10 mouse cellular contexts compared by ENCODE assay signal in genomic region chr6:49716520-49716919, GRCm38 (mm10).
DNase-seq lines count a peak whose midpoint lies in the region; ATAC-seq and TF ChIP-seq lines count a peak whose summit lies in the region.
"Had no signal": no experiment of that assay in that cellular context is flagged by ENCODE, and none has a peak within 500 bp of the region (broad histone marks: within the 10 kb centered on the region; RNA-seq: fewer than 3 reads in every experiment).

No protein-coding gene starts in this region.

- H3K9me3 ChIP-seq in embryonic facial prominence, embryonic 11.5 days (replicated peaks; ENCODE audit: control insufficient read depth, low read length) = no peaks in the 10 kb centered on the region
- H3K9me3 ChIP-seq in embryonic facial prominence, embryonic 10.5 days = no peaks in the 10 kb centered on the region
- no peaks in the 10 kb centered on the region for H3K9me3 ChIP-seq in lung, postnatal 0 days (ENCODE audit: low read length)
- H3K9me3 ChIP-seq in hindbrain, embryonic 14.5 days (ENCODE audit: control insufficient read depth, low read length) = no peaks in the 10 kb centered on the region
- H3K9me3 ChIP-seq: stomach, embryonic 15.5 days had no signal

- DNase-seq in embryonic facial prominence, embryonic 11.5 days (ENCODE audit: low spot score) = peak; percentile 45
- no peak for DNase-seq in embryonic facial prominence, embryonic 10.5 days (ENCODE audit: low spot score)
- DNase-seq in lung, postnatal 0 days (ENCODE audit: low spot score) = no peak
- DNase-seq in lung, postnatal 4 days = no peak
- DNase-seq in hindbrain, embryonic 14.5 days (ENCODE audit: low spot score) = peak; percentile 42
- DNase-seq in retina, embryonic 14.5 days (ENCODE audit: low spot score) = peak; percentile 29
- no peak for DNase-seq in adrenal gland, postnatal 4 days (ENCODE audit: low spot score in 2 of 2)
- DNase-seq in cerebellum, adult 11 months = no peak
- DNase-seq: heart, postnatal 36 days had no signal

- H3K4me2 ChIP-seq in embryonic facial prominence, embryonic 11.5 days (ENCODE audit: low read depth, low read length) = no peak overlapping the region
- no peak overlapping the region for H3K4me2 ChIP-seq in lung, postnatal 0 days (replicated peaks; ENCODE audit: low read depth, low read length)
- no peak overlapping the region for H3K4me2 ChIP-seq in hindbrain, embryonic 14.5 days (replicated peaks)
- H3K4me2 ChIP-seq: stomach, embryonic 15.5 days had no signal

- WGBS in embryonic facial prominence, embryonic 11.5 days = 5% methylated on average over 2 of the region's 2 CpGs
- WGBS in embryonic facial prominence, embryonic 10.5 days = 6% methylated on average over 2 of the region's 2 CpGs
- 0% methylated on average over 2 of the region's 2 CpGs for WGBS in lung, postnatal 0 days
- 3% methylated on average over 2 of the region's 2 CpGs for WGBS in hindbrain, embryonic 14.5 days

- no peak overlapping the region for H3K4me3 ChIP-seq in embryonic facial prominence, embryonic 11.5 days (ENCODE audit: low read depth, low read length)
- no peak overlapping the region for H3K4me3 ChIP-seq in embryonic facial prominence, embryonic 10.5 days
- H3K4me3 ChIP-seq in lung, postnatal 0 days (ENCODE audit: low read depth, low read length) = no peak overlapping the region
- no peak overlapping the region for H3K4me3 ChIP-seq in hindbrain, embryonic 14.5 days (replicated peaks; ENCODE audit: low read length)
- H3K4me3 ChIP-seq: stomach, embryonic 15.5 days had no signal

- no peaks in the 10 kb centered on the region for H3K27me3 ChIP-seq in embryonic facial prominence, embryonic 11.5 days (ENCODE audit: control insufficient read depth, insufficient read depth, low read length)
- H3K27me3 ChIP-seq in embryonic facial prominence, embryonic 10.5 days (replicated peaks; ENCODE audit: low read depth, poor library complexity, severe bottlenecking) = no peaks in the 10 kb centered on the region
- no peaks in the 10 kb centered on the region for H3K27me3 ChIP-seq in lung, postnatal 0 days (replicated peaks; ENCODE audit: insufficient read depth, low read length)
- no peaks in the 10 kb centered on the region for H3K27me3 ChIP-seq in hindbrain, embryonic 14.5 days (ENCODE audit: control insufficient read depth, insufficient read depth, low read length)
- H3K27me3 ChIP-seq: stomach, embryonic 15.5 days had no signal

- TF ChIP-seq CTCF in lung, postnatal 0 days (IDR thresholded peaks at IDR 0.05) = peak; percentile 26; the same call in 1 of the 2 replicates

- H3K4me1 ChIP-seq in embryonic facial prominence, embryonic 11.5 days (ENCODE audit: control insufficient read depth, insufficient read depth, low read length) = no peaks in the 10 kb centered on the region
- peaks cover 3% of the 10 kb centered on the region; the same call in 1 of the 2 replicates for H3K4me1 ChIP-seq in embryonic facial prominence, embryonic 10.5 days
- H3K4me1 ChIP-seq in lung, postnatal 0 days (ENCODE audit: insufficient read depth, low read depth, low read length) = no peaks in the 10 kb centered on the region
- H3K4me1 ChIP-seq in hindbrain, embryonic 14.5 days (replicated peaks; ENCODE audit: control insufficient read depth, insufficient read depth, low read length) = peaks cover 12% of the 10 kb centered on the region
- H3K4me1 ChIP-seq: stomach, embryonic 15.5 days had no signal

- H3K36me3 ChIP-seq in embryonic facial prominence, embryonic 11.5 days (replicated peaks; ENCODE audit: control insufficient read depth, insufficient read depth, low read depth, low read length) = no peaks in the 10 kb centered on the region
- no peaks in the 10 kb centered on the region for H3K36me3 ChIP-seq in embryonic facial prominence, embryonic 10.5 days (replicated peaks)
- H3K36me3 ChIP-seq in lung, postnatal 0 days (ENCODE audit: insufficient read depth, low read length) = no peaks in the 10 kb centered on the region
- no peaks in the 10 kb centered on the region for H3K36me3 ChIP-seq in hindbrain, embryonic 14.5 days (replicated peaks; ENCODE audit: control insufficient read depth, insufficient read depth)
- H3K36me3 ChIP-seq: stomach, embryonic 15.5 days had no signal

- TF ChIP-seq EP300 in lung, postnatal 0 days (IDR thresholded peaks at IDR 0.05) = no peak

- ATAC-seq in embryonic facial prominence, embryonic 11.5 days (replicated peaks; ENCODE audit: insufficient number of reproducible peaks, low FRiP score, low TSS enrichment, low read depth) = no peak
- ATAC-seq in lung, postnatal 0 days = no peak
- no peak for ATAC-seq in hindbrain, embryonic 14.5 days (ENCODE audit: low FRiP score)

- H3K27ac ChIP-seq in embryonic facial prominence, embryonic 11.5 days (replicated peaks; ENCODE audit: low read depth, low read length) = no peak overlapping the region
- no peak overlapping the region for H3K27ac ChIP-seq in embryonic facial prominence, embryonic 10.5 days (replicated peaks)
- no peak overlapping the region for H3K27ac ChIP-seq in lung, postnatal 0 days (ENCODE audit: low read length)
- H3K27ac ChIP-seq in hindbrain, embryonic 14.5 days = 0 out of 2 replicates have a peak overlapping the region, but pooled peaks have one; percentile 6
- H3K27ac ChIP-seq: stomach, embryonic 15.5 days had no signal

- no peak overlapping the region for H3K9ac ChIP-seq in embryonic facial prominence, embryonic 11.5 days (replicated peaks; ENCODE audit: low read length)
- H3K9ac ChIP-seq in lung, postnatal 0 days (replicated peaks; ENCODE audit: low read depth) = no peak overlapping the region
- no peak overlapping the region for H3K9ac ChIP-seq in hindbrain, embryonic 14.5 days
- H3K9ac ChIP-seq: stomach, embryonic 15.5 days had no signal

Comparison
In these comparisons a context has a peak if more than half of its experiments do, and no peak if none do; other contexts are left out.
1. DNase-seq: peak in embryonic facial prominence, embryonic 11.5 days (single experiment), hindbrain, embryonic 14.5 days (single experiment) and retina, embryonic 14.5 days (single experiment); none in embryonic facial prominence, embryonic 10.5 days (single experiment), lung, postnatal 0 days (single experiment), lung, postnatal 4 days (0 of 2), adrenal gland, postnatal 4 days (0 of 2) and cerebellum, adult 11 months (single experiment).